Mouse (Mus musculus) large intestine, adult 2 months (tissue): ENCODE results near the gene Mb21d2. TPM values are rescaled to one million over a fixed set of nuclear protein-coding genes. Genes with fewer than 3 reads are reported as not detected.
A peak's percentile ranks its signal among the peaks of the same experiment; 100 is the strongest.

Source experiments
- DNase-seq: peaks from one replicate; pipeline ENCODE4 v3.0.0-alpha.2; 2012; ENCODE audit warnings: low read depth, low spot score
- WGBS: fragments of 180-500 bp; shearing (Covaris S2); methylation state at CpG from one replicate; pipeline ENCODE4 v1.1.7; 2018; 5-methylcytosine and 5-hydroxymethylcytosine counted together
- polyA plus RNA-seq: library from polyadenylated mRNA; depleted of rRNA; stranded (reverse); fragments of >200 nt; gene quantifications from 2 replicates; pipeline ENCODE4 v1.2.3, GENCODE M21; 2012

Gene Mb21d2
- polyA plus RNA-seq, 1 experiment, result 11.0 TPM

GRCm38 (mm10) chr16:28905567-28906289 lies 23.7 kb downstream of the Mb21d2 start:
- DNase-seq, result peak; percentile 80
- WGBS, result 32% methylated on average over 11 of the region's 11 CpGs

- no peak for DNase-seq
- 87% methylated on average over 14 of the region's 14 CpGs for WGBS
These were observed 26.6 kb downstream of the Mb21d2 start for GRCm38 (mm10) chr16:28902620-28903565.

GRCm38 (mm10) chr16:28899161-28899540 lies 30.3 kb downstream of the Mb21d2 start:
- no peak for DNase-seq
- WGBS, result 92% methylated on average over 4 of the region's 4 CpGs

GRCm38 (mm10) chr16:28898509-28899160 lies 30.8 kb downstream of the Mb21d2 start:
- WGBS, result 61% methylated on average over 15 of the region's 15 CpGs
- no peak for DNase-seq

DNA sequence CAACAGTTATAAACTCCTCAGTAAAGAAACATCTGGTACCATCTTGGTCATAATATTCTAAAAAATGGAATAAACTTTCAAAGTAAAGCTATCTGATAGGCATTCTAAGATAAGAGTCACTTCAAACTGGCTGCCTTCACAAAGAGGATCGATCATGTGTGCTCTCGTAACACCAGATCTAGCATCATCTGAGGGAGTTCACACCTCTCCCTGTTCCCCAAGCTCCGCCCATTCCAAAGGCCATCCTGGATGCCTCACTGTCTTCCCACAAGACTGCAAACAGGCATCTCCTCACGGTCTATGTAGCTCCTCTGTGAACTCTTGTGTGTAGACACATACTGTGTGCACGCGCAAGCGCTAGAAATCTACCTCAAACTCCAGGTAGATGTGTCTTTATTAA lies 32.9 kb downstream of the Mb21d2 start:
- no peak for DNase-seq
- WGBS, result 91% methylated on average over 7 of the region's 7 CpGs

GRCm38 (mm10) chr16:28894872-28895271 lies 34.6 kb downstream of the Mb21d2 start:
- no peak for DNase-seq
- 75% methylated on average over 6 of the region's 6 CpGs for WGBS

DNA sequence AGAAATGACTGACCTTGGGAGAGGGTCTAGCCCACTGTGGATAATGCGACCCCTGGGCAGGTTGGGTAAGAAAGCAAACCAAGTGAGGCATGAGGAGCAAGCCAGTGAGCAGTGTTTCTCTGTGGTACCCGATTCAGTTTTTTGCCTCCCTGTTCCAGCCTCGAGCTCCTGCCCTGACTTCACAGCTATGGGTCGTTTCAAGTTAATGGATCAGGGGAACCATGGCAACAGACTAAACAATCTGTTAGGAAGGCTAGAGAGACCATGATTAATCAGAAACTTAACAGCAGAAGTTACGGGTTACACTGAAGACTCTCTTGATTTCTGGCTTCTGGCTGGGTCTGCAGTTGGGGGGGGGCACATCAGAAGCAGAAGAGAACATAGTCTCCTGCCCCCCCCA lies 36.2 kb downstream of the Mb21d2 start:
- no peak for DNase-seq

GRCm38 (mm10) chr16:28886201-28886745 lies 43.2 kb downstream of the Mb21d2 start:
- 80% methylated on average over 9 of the region's 9 CpGs for WGBS
- DNase-seq, result no peak

More for the DNA sequence above, 36.2 kb downstream of the Mb21d2 start:
- WGBS, result 48% methylated on average over 5 of the region's 5 CpGs

- no peak for DNase-seq
- 94% methylated on average over 8 of the region's 8 CpGs for WGBS
These were observed 44.0 kb downstream of the Mb21d2 start for GRCm38 (mm10) chr16:28885474-28885873.

DNA sequence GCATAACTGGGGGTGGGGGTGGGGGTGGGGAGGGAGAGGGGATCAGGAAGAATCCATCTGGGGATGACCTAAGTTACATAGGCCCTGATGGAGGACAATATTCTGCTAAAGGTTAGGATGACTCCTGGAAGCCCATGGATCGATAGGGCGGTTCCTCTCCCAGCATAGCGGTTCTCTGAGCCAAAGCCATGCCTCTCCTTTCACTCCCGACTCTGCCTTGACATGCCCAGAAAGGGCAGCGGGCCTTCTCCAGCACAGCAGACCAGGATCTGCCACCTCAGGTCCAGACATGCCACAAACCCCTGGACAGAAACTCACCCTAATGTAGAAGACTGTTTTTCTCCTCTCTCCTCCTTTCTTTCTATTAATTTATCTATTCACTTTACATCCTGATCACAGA lies 44.8 kb downstream of the Mb21d2 start:
- WGBS, result 91% methylated on average over 5 of the region's 5 CpGs
- DNase-seq, result no peak

DNA sequence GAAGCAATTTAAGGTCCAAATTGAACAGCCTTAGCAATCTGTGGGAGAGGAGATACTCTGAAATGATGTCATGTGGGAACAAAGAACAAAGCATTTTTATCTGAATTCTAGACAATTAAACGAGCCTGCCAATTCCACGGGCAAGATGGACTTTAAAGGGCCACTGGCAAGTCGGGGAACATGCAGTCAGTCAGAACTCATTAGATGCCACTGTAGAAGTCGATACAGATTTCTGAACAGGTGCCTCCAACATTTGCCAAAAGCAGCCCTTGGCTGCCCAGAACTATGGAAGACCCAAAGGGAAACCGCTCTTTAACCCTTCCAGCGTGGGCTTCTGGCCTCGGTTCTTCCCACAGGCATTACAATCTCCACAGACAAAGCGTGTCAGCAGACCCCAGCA lies 45.8 kb downstream of the Mb21d2 start:
- WGBS, result 78% methylated on average over 8 of the region's 8 CpGs
- DNase-seq, result no peak

DNA sequence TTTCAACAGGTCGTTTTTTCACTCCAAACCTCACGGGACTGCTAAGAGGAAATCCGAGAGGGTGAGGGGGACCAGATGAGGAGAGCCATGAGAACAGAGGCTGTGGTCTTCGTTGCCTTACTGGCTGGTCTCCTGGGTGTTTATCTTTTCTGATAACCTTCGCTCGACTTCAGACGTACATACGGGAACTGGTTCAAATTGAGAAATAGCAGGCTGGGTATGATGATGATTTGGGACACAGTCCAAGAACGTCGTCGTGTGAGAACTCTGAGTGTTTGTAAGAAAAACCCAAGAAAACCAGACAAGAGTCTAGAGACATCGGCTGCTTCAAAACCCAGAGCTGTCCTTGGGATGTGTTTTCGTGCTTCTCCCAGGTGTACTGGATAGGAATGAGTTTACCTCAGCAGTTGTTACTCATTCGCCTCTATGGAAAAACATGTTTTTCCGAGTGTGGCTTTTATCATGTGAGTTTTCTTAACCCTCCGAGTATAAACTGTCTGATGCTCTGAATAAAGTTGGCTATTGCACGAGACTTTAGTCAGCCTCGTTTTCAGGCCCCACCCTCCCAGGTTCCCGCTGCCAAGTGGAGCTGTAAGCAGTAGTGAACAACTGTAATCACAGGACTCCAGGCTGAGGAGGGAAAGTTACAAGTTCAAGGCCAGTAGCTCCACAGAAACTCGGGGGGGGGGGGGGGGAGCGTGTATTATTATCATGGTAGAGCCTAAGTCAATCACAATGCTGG lies 46.6 kb downstream of the Mb21d2 start:
- no peak for DNase-seq
- 55% methylated on average over 21 of the region's 21 CpGs for WGBS

DNA sequence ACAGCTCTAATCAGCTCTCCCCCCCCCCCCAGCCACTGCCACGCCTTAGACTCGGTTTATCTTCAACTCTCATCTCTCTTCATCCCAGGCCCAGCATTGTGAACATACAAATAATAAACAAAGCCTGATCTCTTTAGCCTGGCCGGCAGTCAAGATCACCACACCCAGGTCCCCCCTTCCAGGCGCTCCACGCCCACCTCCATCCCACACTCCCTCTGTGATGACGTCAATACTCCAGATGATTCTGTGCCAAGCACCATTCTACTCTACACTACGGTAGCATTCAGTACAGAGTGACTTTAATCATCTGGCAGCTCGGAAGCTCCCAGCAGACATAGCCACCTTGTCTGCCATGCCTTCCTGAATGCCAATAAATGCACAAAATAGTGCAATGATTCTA lies 47.7 kb downstream of the Mb21d2 start:
- DNase-seq, result no peak
- WGBS, result 35% methylated on average over 8 of the region's 8 CpGs

GRCm38 (mm10) chr16:28880756-28881155 lies 48.7 kb downstream of the Mb21d2 start:
- WGBS, result 62% methylated on average over 8 of the region's 8 CpGs

GRCm38 (mm10) chr16:28880307-28880681 lies 49.2 kb downstream of the Mb21d2 start:
- no peak for DNase-seq
- 64% methylated on average over 8 of the region's 8 CpGs for WGBS

More at GRCm38 (mm10) chr16:28880756-28881155, 48.7 kb downstream of the Mb21d2 start:
- DNase-seq, result no peak

DNA sequence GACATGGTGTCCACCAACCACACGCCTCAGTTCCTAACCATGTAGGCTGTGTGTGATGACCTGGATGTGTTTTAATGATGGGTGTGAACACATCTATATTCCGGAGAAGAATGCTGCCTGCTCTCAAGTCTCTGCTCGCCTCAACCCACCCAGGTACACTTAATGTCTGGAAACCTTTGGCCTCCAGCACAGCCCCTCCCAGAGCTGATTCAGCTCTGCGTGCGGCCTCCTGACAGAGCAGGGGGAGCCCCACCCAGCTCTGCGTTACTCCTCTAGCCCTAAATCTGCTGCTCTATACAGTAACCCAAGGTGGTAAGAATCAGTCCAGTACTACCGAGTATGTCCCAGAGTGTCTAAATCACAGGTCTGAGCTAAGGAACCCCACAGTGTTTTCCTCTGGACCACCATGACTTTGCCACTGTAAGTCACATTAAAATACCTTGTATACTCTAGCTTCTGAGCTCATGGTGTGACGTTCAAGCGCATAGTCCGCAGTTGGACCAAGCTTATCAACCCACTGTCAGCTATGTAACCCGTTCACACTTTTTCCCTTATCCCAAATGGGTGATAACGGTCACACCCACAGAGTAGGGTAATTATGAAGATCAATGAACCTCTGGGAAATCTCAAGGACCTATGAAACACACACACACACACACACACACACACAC lies 49.7 kb downstream of the Mb21d2 start:
- 52% methylated on average over 12 of the region's 12 CpGs for WGBS
- DNase-seq, result peak; percentile 19

DNA sequence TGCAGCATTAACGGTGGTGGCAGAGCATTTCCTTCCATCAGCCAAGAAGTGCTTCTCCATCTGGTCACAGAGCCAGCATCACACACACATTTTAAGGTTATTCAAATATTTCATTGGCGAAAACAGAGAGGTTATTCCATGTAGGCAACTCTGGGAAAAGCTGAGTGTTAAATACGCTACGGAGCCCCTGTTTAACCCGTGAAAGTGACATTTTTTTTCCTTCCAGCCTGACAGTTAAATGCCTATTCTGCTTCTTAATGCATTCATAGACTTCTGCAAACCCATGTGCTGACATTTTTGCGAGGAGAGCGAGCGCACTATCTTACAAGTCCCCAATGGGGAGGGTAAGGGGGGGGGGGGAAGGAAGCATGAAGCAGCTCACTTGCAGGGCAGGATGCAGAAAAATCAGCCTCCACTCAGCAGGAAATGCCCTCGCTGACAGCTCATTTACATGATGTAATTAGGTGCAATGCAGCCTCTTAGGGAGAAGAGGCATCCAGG lies 52.3 kb downstream of the Mb21d2 start:
- 72% methylated on average over 9 of the region's 9 CpGs for WGBS

GRCm38 (mm10) chr16:28873404-28873895 lies 56.0 kb downstream of the Mb21d2 start:
- 86% methylated on average over 8 of the region's 8 CpGs for WGBS
- DNase-seq, result no peak

More for the DNA sequence above, 52.3 kb downstream of the Mb21d2 start:
- no peak for DNase-seq
